Mouse (Mus musculus) stomach, postnatal 0 days (tissue): ENCODE data around the gene Ctdspl. TPM values are rescaled to one million over a fixed set of nuclear protein-coding genes. Genes with fewer than 3 reads are reported as not detected.
A peak's percentile ranks its signal among the peaks of the same experiment; 100 is the strongest.

Experiments
- ATAC-seq: fragments of 200-750 bp; cut with Nextera tagmentation; 2 replicates; pipeline ENCODE4 v1.8.0; 2017; ENCODE audit not compliant: low FRiP score, low TSS enrichment
- DNase-seq: peaks from one replicate; pipeline ENCODE4 v3.0.0-alpha.2; 2016; ENCODE audit warnings: low spot score
- H3K27ac ChIP-seq: fragments of 300-500 bp; sonication (generic); replicated peaks from 2 replicates; pipeline ENCODE4 v1.5.1; 2014; ENCODE audit warnings: mild to moderate bottlenecking, control low read depth
- H3K27me3 ChIP-seq: fragments of 300-500 bp; sonication (generic); 2 replicates; pipeline ENCODE4 v1.6.1; 2014; ENCODE audit warnings: low read length; ENCODE audit not compliant: control insufficient read depth, insufficient read depth
- H3K36me3 ChIP-seq: fragments of 300-500 bp; sonication (generic); 2 replicates; pipeline ENCODE4 v1.6.1; 2014; ENCODE audit warnings: low read length, mixed read lengths; ENCODE audit not compliant: control insufficient read depth, insufficient read depth
- H3K4me1 ChIP-seq: fragments of 300-500 bp; sonication (generic); replicated peaks from 2 replicates; pipeline ENCODE4 v1.6.1; 2014; ENCODE audit warnings: antibody characterized with exemption; ENCODE audit not compliant: control insufficient read depth, insufficient read depth
- H3K4me2 ChIP-seq: fragments of 300-500 bp; sonication (generic); replicated peaks from 2 replicates; pipeline ENCODE4 v1.6.1; 2014; ENCODE audit warnings: low read depth, mild to moderate bottlenecking, control low read depth, moderate library complexity
- H3K4me3 ChIP-seq: fragments of 300-500 bp; sonication (generic); 2 replicates; pipeline ENCODE4 v1.5.1; 2014; ENCODE audit warnings: low read depth, low read length, control low read depth
- H3K9ac ChIP-seq: fragments of 300-500 bp; sonication (generic); 2 replicates; pipeline ENCODE4 v1.6.1; 2014; ENCODE audit warnings: mild to moderate bottlenecking, low read length, control low read depth, mixed read lengths
- H3K9me3 ChIP-seq: fragments of 300-500 bp; sonication (generic); 2 replicates; pipeline ENCODE4 v1.6.1; 2016; ENCODE audit warnings: low read length; ENCODE audit not compliant: control insufficient read depth
- CTCF ChIP-seq: IDR thresholded peaks from 2 replicates; pipeline ENCODE4 v1.5.1; 2016; ENCODE audit warnings: antibody characterized with exemption, low read depth, mild to moderate bottlenecking, moderate library complexity
- EP300 ChIP-seq: optimal IDR thresholded peaks from 2 replicates; pipeline ENCODE3; 2016; ENCODE audit warnings: antibody characterized with exemption
- WGBS: fragments of 180-500 bp; shearing (Covaris S2); extraction: QIAGEN DNeasy Blood & Tissue Kit; methylation state at CpG from one replicate; pipeline ENCODE4 v1.1.7; 2014; 5-methylcytosine and 5-hydroxymethylcytosine counted together
- polyA plus RNA-seq: library from polyadenylated mRNA; unstranded; fragments of >200 nt; fragmentation: Nextera tagmentation; extraction: Ambion mirVana; gene quantifications from 2 replicates; pipeline ENCODE4 v1.2.1, GENCODE M21; 2015

The Ctdspl gene
- polyA plus RNA-seq, 1 experiment from 2014 or later = 7.4 TPM

- Histone ChIP-seq H3K9me3 (no peaks in the 10 kb centered on the region), H3K27ac (no peak overlapping the region), H3K27me3 (no peaks in the 10 kb centered on the region), H3K9ac (no peak overlapping the region), H3K36me3 (no peaks in the 10 kb centered on the region), H3K4me2 (no peak overlapping the region), H3K4me1 (no peaks in the 10 kb centered on the region), H3K4me3 (no peak overlapping the region)
- no peak for TF ChIP-seq EP300
- TF ChIP-seq CTCF = no peak
- 82% methylated on average over 9 of the region's 9 CpGs for WGBS
- ATAC-seq (no peak), DNase-seq (no peak)
Measured at GRCm38 (mm10) chr9:118913048-118913447, 13.2 kb upstream of the Ctdspl start.

GRCm38 (mm10) chr9:118913613-118914012 lies 12.6 kb upstream of the Ctdspl start:
- 81% methylated on average over 3 of the region's 3 CpGs for WGBS

DNA sequence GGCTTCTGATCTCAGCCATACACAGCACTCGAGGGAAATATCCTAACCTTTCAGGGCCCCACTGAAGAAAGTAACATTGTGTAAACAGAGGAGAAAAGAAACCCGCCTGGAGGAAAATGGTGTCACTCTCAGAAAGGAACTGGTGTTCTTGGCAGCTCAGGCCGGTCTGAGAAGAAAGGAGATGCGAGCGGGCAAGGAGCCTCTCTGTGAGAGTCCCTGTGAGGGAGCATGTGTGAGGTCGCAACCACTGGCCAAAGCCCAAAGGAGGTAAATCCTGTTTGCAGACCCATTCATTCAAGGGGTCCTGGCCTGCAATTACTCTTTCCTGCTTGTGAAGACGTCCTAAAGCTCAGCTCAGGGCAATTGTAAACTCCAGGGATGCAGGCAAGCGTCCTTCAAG lies 11.7 kb upstream of the Ctdspl start:
- H3K36me3 ChIP-seq = no peaks in the 10 kb centered on the region
- no peaks in the 10 kb centered on the region for H3K9me3 ChIP-seq
- no peak for TF ChIP-seq CTCF
- TF ChIP-seq EP300 = no peak
- H3K4me3 ChIP-seq = no peak overlapping the region; the same call in 1 of the 2 replicates
- DNase-seq (no peak), ATAC-seq (peak; percentile 6; the same call in 1 of the 2 replicates)
- 18% methylated on average over 8 of the region's 8 CpGs for WGBS
- H3K4me1 ChIP-seq = no peaks in the 10 kb centered on the region
- no peaks in the 10 kb centered on the region for H3K27me3 ChIP-seq
- H3K9ac ChIP-seq = no peak overlapping the region
- no peak overlapping the region for H3K27ac ChIP-seq
- no peak overlapping the region; the same call in 1 of the 2 replicates for H3K4me2 ChIP-seq

More at GRCm38 (mm10) chr9:118913613-118914012, 12.6 kb upstream of the Ctdspl start:
- H3K4me2 ChIP-seq = no peak overlapping the region
- no peaks in the 10 kb centered on the region for H3K36me3 ChIP-seq
- H3K9ac ChIP-seq = no peak overlapping the region
- H3K4me1 ChIP-seq = no peaks in the 10 kb centered on the region
- no peak for TF ChIP-seq CTCF
- no peak for TF ChIP-seq EP300
- DNase-seq (no peak), ATAC-seq (no peak)
- H3K27ac ChIP-seq = no peak overlapping the region
- H3K9me3 ChIP-seq = no peaks in the 10 kb centered on the region
- no peaks in the 10 kb centered on the region for H3K27me3 ChIP-seq
- H3K4me3 ChIP-seq = no peak overlapping the region

GRCm38 (mm10) chr9:118915290-118915689 lies 11.0 kb upstream of the Ctdspl start:
- 65% methylated on average over 5 of the region's 5 CpGs for WGBS
- DNase-seq = peak; percentile 53
- no peaks in the 10 kb centered on the region for H3K27me3 ChIP-seq
- no peaks in the 10 kb centered on the region for H3K36me3 ChIP-seq
- H3K4me1 ChIP-seq = no peaks in the 10 kb centered on the region
- H3K27ac ChIP-seq = no peak overlapping the region
- no peaks in the 10 kb centered on the region for H3K9me3 ChIP-seq
- TF ChIP-seq EP300 (no peak), CTCF (peak; percentile 79)
- no peak overlapping the region for H3K4me2 ChIP-seq
- H3K9ac ChIP-seq = no peak overlapping the region
- no peak overlapping the region for H3K4me3 ChIP-seq
- no peak for ATAC-seq

- Histone ChIP-seq H3K27me3 (no peaks in the 10 kb centered on the region), H3K4me3 (no peak overlapping the region), H3K27ac (peak overlapping the region; percentile 56), H3K4me1 (0 out of 2 replicates have a peak, but pooled peaks cover 4% of the 10 kb centered on the region), H3K4me2 (no peak overlapping the region), H3K9me3 (no peaks in the 10 kb centered on the region), H3K9ac (no peak overlapping the region), H3K36me3 (no peaks in the 10 kb centered on the region)
- TF ChIP-seq CTCF (no peak), EP300 (peak; percentile 55)
- DNase-seq (peak; percentile 67), ATAC-seq (peak; percentile 55)
- WGBS = 61% methylated on average over 16 of the region's 16 CpGs
Measured at GRCm38 (mm10) chr9:118919672-118920186, 6.5 kb upstream of the Ctdspl start.

DNA sequence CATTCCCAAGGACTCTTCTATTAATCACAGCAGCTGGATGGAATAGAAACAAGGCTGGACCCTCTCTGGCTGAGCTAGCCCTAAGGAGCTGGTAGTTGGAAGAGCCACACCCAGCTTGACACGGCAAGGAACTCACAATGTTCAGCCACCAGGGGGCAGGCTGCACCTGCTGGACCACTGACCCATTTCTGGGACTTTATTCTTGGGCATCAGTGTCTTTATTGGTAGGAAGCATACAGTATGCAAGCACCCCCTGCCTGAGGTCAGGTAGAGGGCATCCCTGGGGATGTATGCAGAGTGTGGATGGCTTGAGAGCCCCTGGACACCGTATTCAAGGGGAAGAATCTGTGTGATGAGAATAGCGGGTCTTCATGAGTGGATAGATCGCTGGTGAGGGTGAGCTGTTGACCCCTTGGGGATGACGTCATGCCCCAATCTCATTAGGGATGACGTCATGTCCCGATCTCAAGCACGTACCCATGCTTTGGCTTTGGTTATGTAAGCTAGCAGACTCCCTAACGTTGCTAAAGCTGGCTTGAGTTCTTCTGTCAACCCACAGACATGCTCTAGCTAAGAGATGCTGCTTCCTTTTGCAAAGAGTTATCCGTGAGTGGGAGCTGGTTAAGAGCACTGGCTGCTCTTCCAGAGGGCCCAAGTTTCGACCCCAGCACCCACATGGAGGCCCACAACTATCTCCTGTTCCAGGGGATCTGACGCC lies 5.3 kb upstream of the Ctdspl start:
- H3K9me3 ChIP-seq = no peaks in the 10 kb centered on the region
- no peak overlapping the region for H3K27ac ChIP-seq
- peak; percentile 40 for ATAC-seq
- no peak overlapping the region for H3K9ac ChIP-seq
- no peak for TF ChIP-seq EP300
- peak; percentile 99 for TF ChIP-seq CTCF
- H3K27me3 ChIP-seq = no peaks in the 10 kb centered on the region
- H3K4me3 ChIP-seq = no peak overlapping the region
- 0 out of 2 replicates have a peak, but pooled peaks cover 5% of the 10 kb centered on the region for H3K4me1 ChIP-seq
- H3K36me3 ChIP-seq = no peaks in the 10 kb centered on the region
- peak; percentile 88 for DNase-seq
- 44% methylated on average over 12 of the region's 12 CpGs for WGBS
- no peak overlapping the region for H3K4me2 ChIP-seq
